Mouse (Mus musculus): ENCODE measurements around the gene Igsf3. TPM values are rescaled to one million over a fixed set of nuclear protein-coding genes. Genes with fewer than 3 reads are reported as not detected.

Igsf3 gene
- polyA plus RNA-seq, 1 experiment from 2014 or later = 22.7 TPM

- no peaks in the 10 kb centered on the region for H3K36me3 ChIP-seq
- H3K27ac ChIP-seq (replicated peaks) = no peak overlapping the region
- H3K27me3 ChIP-seq (ENCODE audit: low read depth, poor library complexity, severe bottlenecking) = no peaks in the 10 kb centered on the region
- DNase-seq (ENCODE audit: low spot score) = no peak
- no peaks in the 10 kb centered on the region for H3K9me3 ChIP-seq (replicated peaks)
- 69% methylated on average over 4 of the region's 4 CpGs for WGBS
- H3K4me1 ChIP-seq = peaks cover 14% of the 10 kb centered on the region
- H3K4me3 ChIP-seq = no peak overlapping the region
Observed at GRCm38 (mm10) chr3:101486054-101486765, 109.3 kb downstream of the Igsf3 start.

GRCm38 (mm10) chr3:101487436-101487835 is 110.6 kb downstream of the Igsf3 start:
- Histone ChIP-seq H3K4me3 (no peak overlapping the region), H3K27ac (replicated peaks) (no peak overlapping the region), H3K27me3 (ENCODE audit: low read depth, poor library complexity, severe bottlenecking) (0 out of 2 replicates have a peak, but pooled peaks cover 3% of the 10 kb centered on the region), H3K4me1 (peaks cover 14% of the 10 kb centered on the region), H3K9me3 (replicated peaks) (no peaks in the 10 kb centered on the region), H3K36me3 (no peaks in the 10 kb centered on the region)
- DNase-seq (ENCODE audit: low spot score) = no peak
- 83% methylated on average over 5 of the region's 5 CpGs for WGBS

GRCm38 (mm10) chr3:101488204-101488603 is 111.3 kb downstream of the Igsf3 start:
- Histone ChIP-seq H3K36me3 (no peaks in the 10 kb centered on the region), H3K4me3 (no peak overlapping the region), H3K27me3 (ENCODE audit: low read depth, poor library complexity, severe bottlenecking) (0 out of 2 replicates have a peak, but pooled peaks cover 3% of the 10 kb centered on the region), H3K4me1 (peaks cover 11% of the 10 kb centered on the region), H3K27ac (replicated peaks) (no peak overlapping the region), H3K9me3 (replicated peaks) (no peaks in the 10 kb centered on the region)
- no peak for DNase-seq (ENCODE audit: low spot score)
- WGBS = 77% methylated on average over 7 of the region's 7 CpGs

- Histone ChIP-seq H3K4me3 (no peak overlapping the region), H3K27me3 (ENCODE audit: low read depth, poor library complexity, severe bottlenecking) (peaks cover 13% of the 10 kb centered on the region; the same call in 1 of the 2 replicates), H3K27ac (replicated peaks) (no peak overlapping the region), H3K36me3 (no peaks in the 10 kb centered on the region), H3K9me3 (replicated peaks) (no peaks in the 10 kb centered on the region), H3K4me1 (peaks cover 5% of the 10 kb centered on the region; the same call in 1 of the 2 replicates)
- 88% methylated on average over 9 of the region's 9 CpGs for WGBS
- DNase-seq (ENCODE audit: low spot score) = no peak
Observed at GRCm38 (mm10) chr3:101490515-101490914, 113.6 kb downstream of the Igsf3 start.

GRCm38 (mm10) chr3:101492908-101493307 is 116.0 kb downstream of the Igsf3 start:
- WGBS = 88% methylated on average over 6 of the region's 6 CpGs
- H3K27ac ChIP-seq (replicated peaks) = no peak overlapping the region
- no peak overlapping the region for H3K4me3 ChIP-seq
- no peaks in the 10 kb centered on the region for H3K9me3 ChIP-seq (replicated peaks)
- peaks cover 13% of the 10 kb centered on the region; the same call in 1 of the 2 replicates for H3K27me3 ChIP-seq (ENCODE audit: low read depth, poor library complexity, severe bottlenecking)
- DNase-seq (ENCODE audit: low spot score) = no peak
- H3K4me1 ChIP-seq = peaks cover 8% of the 10 kb centered on the region
- H3K36me3 ChIP-seq = no peaks in the 10 kb centered on the region

GRCm38 (mm10) chr3:101493937-101494459 is 117.1 kb downstream of the Igsf3 start:
- Histone ChIP-seq H3K27ac (replicated peaks) (no peak overlapping the region), H3K27me3 (ENCODE audit: low read depth, poor library complexity, severe bottlenecking) (peaks cover 13% of the 10 kb centered on the region; the same call in 1 of the 2 replicates), H3K4me1 (peaks cover 8% of the 10 kb centered on the region), H3K4me3 (no peak overlapping the region), H3K36me3 (no peaks in the 10 kb centered on the region), H3K9me3 (replicated peaks) (no peaks in the 10 kb centered on the region)
- DNase-seq (ENCODE audit: low spot score) = peak; percentile 86
- WGBS = 56% methylated on average over 10 of the region's 10 CpGs

GRCm38 (mm10) chr3:101497432-101498030 is 120.6 kb downstream of the Igsf3 start:
- Histone ChIP-seq H3K27ac (replicated peaks) (no peak overlapping the region), H3K36me3 (no peaks in the 10 kb centered on the region), H3K4me1 (peaks cover 20% of the 10 kb centered on the region), H3K9me3 (replicated peaks) (no peaks in the 10 kb centered on the region), H3K27me3 (ENCODE audit: low read depth, poor library complexity, severe bottlenecking) (peaks cover 13% of the 10 kb centered on the region; the same call in 1 of the 2 replicates), H3K4me3 (no peak overlapping the region)
- 86% methylated on average over 10 of the region's 10 CpGs for WGBS
- no peak for DNase-seq (ENCODE audit: low spot score)

- no peak for DNase-seq (ENCODE audit: low spot score)
- H3K36me3 ChIP-seq = no peaks in the 10 kb centered on the region
- peaks cover 16% of the 10 kb centered on the region for H3K4me1 ChIP-seq
- H3K4me3 ChIP-seq = no peak overlapping the region
- peaks cover 13% of the 10 kb centered on the region; the same call in 1 of the 2 replicates for H3K27me3 ChIP-seq (ENCODE audit: low read depth, poor library complexity, severe bottlenecking)
- H3K27ac ChIP-seq (replicated peaks) = no peak overlapping the region
- no peaks in the 10 kb centered on the region for H3K9me3 ChIP-seq (replicated peaks)
- 85% methylated on average over 6 of the region's 6 CpGs for WGBS
Observed at GRCm38 (mm10) chr3:101499906-101500305, 123.0 kb downstream of the Igsf3 start.

- Histone ChIP-seq H3K36me3 (no peaks in the 10 kb centered on the region), H3K4me1 (peaks cover 16% of the 10 kb centered on the region), H3K9me3 (replicated peaks) (no peaks in the 10 kb centered on the region), H3K4me3 (no peak overlapping the region), H3K27me3 (ENCODE audit: low read depth, poor library complexity, severe bottlenecking) (peaks cover 12% of the 10 kb centered on the region; the same call in 1 of the 2 replicates), H3K27ac (replicated peaks) (no peak overlapping the region)
- WGBS = 85% methylated on average over 11 of the region's 11 CpGs
- DNase-seq (ENCODE audit: low spot score) = no peak
Observed at GRCm38 (mm10) chr3:101500393-101501051, 123.6 kb downstream of the Igsf3 start.

GRCm38 (mm10) chr3:101501611-101502010 is 124.7 kb downstream of the Igsf3 start:
- DNase-seq (ENCODE audit: low spot score) = no peak

GRCm38 (mm10) chr3:101502086-101502760 is 125.3 kb downstream of the Igsf3 start:
- Histone ChIP-seq H3K4me3 (no peak overlapping the region), H3K9me3 (replicated peaks) (no peaks in the 10 kb centered on the region), H3K27ac (replicated peaks) (peak overlapping the region; percentile 55; the same call in 1 of the 2 replicates), H3K4me1 (peaks cover 33% of the 10 kb centered on the region), H3K27me3 (ENCODE audit: low read depth, poor library complexity, severe bottlenecking) (peaks cover 16% of the 10 kb centered on the region; the same call in 1 of the 2 replicates), H3K36me3 (no peaks in the 10 kb centered on the region)
- 42% methylated on average over 14 of the region's 14 CpGs for WGBS
- no peak for DNase-seq (ENCODE audit: low spot score)

More at GRCm38 (mm10) chr3:101501611-101502010, 124.7 kb downstream of the Igsf3 start:
- peaks cover 27% of the 10 kb centered on the region for H3K4me1 ChIP-seq
- H3K9me3 ChIP-seq (replicated peaks) = no peaks in the 10 kb centered on the region
- H3K27me3 ChIP-seq (ENCODE audit: low read depth, poor library complexity, severe bottlenecking) = peaks cover 12% of the 10 kb centered on the region; the same call in 1 of the 2 replicates
- WGBS = 82% methylated on average over 4 of the region's 4 CpGs
- no peak overlapping the region for H3K4me3 ChIP-seq
- no peak overlapping the region for H3K27ac ChIP-seq (replicated peaks)
- H3K36me3 ChIP-seq = no peaks in the 10 kb centered on the region

GRCm38 (mm10) chr3:101506179-101506578 is 129.3 kb downstream of the Igsf3 start:
- Histone ChIP-seq H3K4me1 (peaks cover 27% of the 10 kb centered on the region), H3K9me3 (replicated peaks) (no peaks in the 10 kb centered on the region), H3K27me3 (ENCODE audit: low read depth, poor library complexity, severe bottlenecking) (peaks cover 18% of the 10 kb centered on the region; the same call in 1 of the 2 replicates), H3K36me3 (no peaks in the 10 kb centered on the region), H3K4me3 (no peak overlapping the region), H3K27ac (replicated peaks) (peak overlapping the region; percentile 80)
- DNase-seq (ENCODE audit: low spot score) = peak; percentile 88
- WGBS = 23% methylated on average over 5 of the region's 5 CpGs
